Mouse (Mus musculus) erythroblast, embryonic 14.5 days (primary cell): ENCODE data around the gene B430305J03Rik.

Experiments used
- GATA1 ChIP-seq: IDR thresholded peaks from 2 replicates; pipeline ENCODE4 v1.6.1; 2012; ENCODE audit warnings: low read length, inconsistent platforms, mixed read lengths
- TAL1 ChIP-seq: IDR thresholded peaks from 3 replicates; pipeline ENCODE4 v1.6.1; 2012; ENCODE audit warnings: low read length, inconsistent platforms, mixed read lengths

GRCm38 (mm10) chr3:61409683-61410082, 43.9 kb upstream of the B430305J03Rik start:
- TF ChIP-seq TAL1 (no peak), GATA1 (no peak)
